ENCODE assay signal across 11 mouse cellular contexts in genomic region chr12:109473575-109473976, GRCm38 (mm10). TPM values are rescaled to one million over a fixed set of nuclear protein-coding genes. Genes with fewer than 3 reads are reported as not detected.
DNase-seq lines count a peak whose midpoint lies in the region; ATAC-seq and TF ChIP-seq lines count a peak whose summit lies in the region.
"Had no signal": no experiment of that assay in that cellular context is flagged by ENCODE, and none has a peak within 500 bp of the region (broad histone marks: within the 10 kb centered on the region; RNA-seq: fewer than 3 reads in every experiment).

No protein-coding gene starts in this region.

- H3K4me3 ChIP-seq in kidney, embryonic 16.5 days (ENCODE audit: low read length): no peak overlapping the region
- H3K4me3 ChIP-seq in kidney, embryonic 15.5 days (replicated peaks): no peak overlapping the region
- H3K4me3 ChIP-seq in lung, postnatal 0 days (ENCODE audit: low read depth, low read length): no peak overlapping the region
- H3K4me3 ChIP-seq: neural tube, embryonic 12.5 days had no signal

- no peak for TF ChIP-seq CTCF in lung, postnatal 0 days (IDR thresholded peaks at IDR 0.05)

- WGBS in kidney, embryonic 16.5 days: 19% methylated on average over 6 of the region's 6 CpGs
- WGBS in kidney, embryonic 15.5 days: 9% methylated on average over 6 of the region's 6 CpGs
- 15% methylated on average over 6 of the region's 6 CpGs for WGBS in lung, postnatal 0 days

- peak; percentile 54; the same call in 1 of the 2 replicates for ATAC-seq in kidney, embryonic 16.5 days (ENCODE audit: low FRiP score, low TSS enrichment)
- ATAC-seq in kidney, embryonic 15.5 days (replicated peaks; ENCODE audit: low FRiP score): no peak
- peak; percentile 79 for ATAC-seq in lung, postnatal 0 days

- DNase-seq in adrenal gland, postnatal 14 days: peak; percentile 47
- no peak for DNase-seq in adrenal gland, postnatal 25 days
- peak; percentile 8 for DNase-seq in adipocyte (ENCODE audit: low spot score)
- peak; percentile 55 for DNase-seq in lung, postnatal 0 days (ENCODE audit: low spot score)
- no peak for DNase-seq in MN1 (ENCODE audit: low spot score)
- DNase-seq in T-cell, adult 2 months (ENCODE audit: low spot score): no peak
- DNase-seq: kidney, adult 18-20 months had no signal

- no peaks in the 10 kb centered on the region for H3K36me3 ChIP-seq in kidney, embryonic 16.5 days (ENCODE audit: insufficient read depth, low read length)
- H3K36me3 ChIP-seq in kidney, embryonic 15.5 days: no peaks in the 10 kb centered on the region
- no peaks in the 10 kb centered on the region for H3K36me3 ChIP-seq in lung, postnatal 0 days (ENCODE audit: insufficient read depth, low read length)
- H3K36me3 ChIP-seq: neural tube, embryonic 12.5 days had no signal

- H3K9ac ChIP-seq in kidney, embryonic 16.5 days (replicated peaks; ENCODE audit: low read length): no peak overlapping the region
- no peak overlapping the region for H3K9ac ChIP-seq in kidney, embryonic 15.5 days
- no peak overlapping the region for H3K9ac ChIP-seq in lung, postnatal 0 days (replicated peaks; ENCODE audit: low read depth)
- H3K9ac ChIP-seq: neural tube, embryonic 12.5 days had no signal

- H3K27ac ChIP-seq in kidney, embryonic 16.5 days (ENCODE audit: low read length): no peak overlapping the region
- no peak overlapping the region for H3K27ac ChIP-seq in kidney, embryonic 15.5 days
- H3K27ac ChIP-seq in lung, postnatal 0 days (ENCODE audit: low read length): no peak overlapping the region
- H3K27ac ChIP-seq: neural tube, embryonic 12.5 days had no signal

- no peak overlapping the region for H3K4me2 ChIP-seq in kidney, embryonic 16.5 days (replicated peaks; ENCODE audit: low read depth, low read length)
- no peak overlapping the region for H3K4me2 ChIP-seq in kidney, embryonic 15.5 days
- no peak overlapping the region for H3K4me2 ChIP-seq in lung, postnatal 0 days (replicated peaks; ENCODE audit: low read depth, low read length)
- H3K4me2 ChIP-seq: neural tube, embryonic 12.5 days had no signal

- H3K9me3 ChIP-seq in kidney, embryonic 16.5 days (ENCODE audit: low read length): no peaks in the 10 kb centered on the region
- no peaks in the 10 kb centered on the region for H3K9me3 ChIP-seq in kidney, embryonic 15.5 days (replicated peaks)
- no peaks in the 10 kb centered on the region for H3K9me3 ChIP-seq in lung, postnatal 0 days (ENCODE audit: low read length)
- H3K9me3 ChIP-seq: neural tube, embryonic 12.5 days had no signal

- no peaks in the 10 kb centered on the region for H3K27me3 ChIP-seq in kidney, embryonic 16.5 days (ENCODE audit: insufficient read depth, low read length)
- H3K27me3 ChIP-seq in kidney, embryonic 15.5 days: no peaks in the 10 kb centered on the region
- H3K27me3 ChIP-seq in lung, postnatal 0 days (replicated peaks; ENCODE audit: insufficient read depth, low read length): no peaks in the 10 kb centered on the region
- H3K27me3 ChIP-seq: neural tube, embryonic 12.5 days had no signal

- peaks cover 3% of the 10 kb centered on the region; the same call in 1 of the 2 replicates for H3K4me1 ChIP-seq in kidney, embryonic 16.5 days (ENCODE audit: insufficient read depth, low read length)
- H3K4me1 ChIP-seq in kidney, embryonic 15.5 days: peaks cover 7% of the 10 kb centered on the region
- no peaks in the 10 kb centered on the region for H3K4me1 ChIP-seq in lung, postnatal 0 days (ENCODE audit: insufficient read depth, low read depth, low read length)
- H3K4me1 ChIP-seq: neural tube, embryonic 12.5 days had no signal

- no peak for TF ChIP-seq EP300 in lung, postnatal 0 days (IDR thresholded peaks at IDR 0.05)

RNA-seq across cellular contexts. Expression of gene Dlk1, which starts 21.0 kb away (rescaled TPM):
- total RNA-seq in adrenal gland, postnatal 14 days (2021): 494 and 529 TPM in 2 replicates
- total RNA-seq in adrenal gland, postnatal 25 days (2021): 592 and 648 TPM in 2 replicates
- polyA plus RNA-seq in kidney, embryonic 16.5 days (2015; fragmentation: Nextera tagmentation; extraction: Ambion mirVana): 91.9 and 111 TPM in 2 replicates
- polyA plus RNA-seq in kidney, embryonic 15.5 days (2015; fragmentation: Nextera tagmentation; extraction: Ambion mirVana): 116 and 182 TPM in 2 replicates
- 176 and 364 TPM in 2 replicates for polyA plus RNA-seq in lung, postnatal 0 days (2015; fragmentation: Nextera tagmentation; extraction: Ambion mirVana)
- total RNA-seq: megakaryocyte, adult 5-6 weeks had no signal

Comparison
In these comparisons a context has a peak if more than half of its experiments do, and no peak if none do; other contexts are left out.
1. DNase-seq: peak in adrenal gland, postnatal 14 days (single experiment), adipocyte (single experiment) and lung, postnatal 0 days (single experiment); none in adrenal gland, postnatal 25 days (single experiment), MN1 (single experiment) and T-cell, adult 2 months (single experiment).